Mouse (Mus musculus): ENCODE data around the gene Tmem141. TPM values are rescaled to one million over a fixed set of nuclear protein-coding genes. Genes with fewer than 3 reads are reported as not detected.

The Tmem141 gene
- 1.5 TPM for polyA plus RNA-seq (2017; shearing (Covaris generic))

DNA sequence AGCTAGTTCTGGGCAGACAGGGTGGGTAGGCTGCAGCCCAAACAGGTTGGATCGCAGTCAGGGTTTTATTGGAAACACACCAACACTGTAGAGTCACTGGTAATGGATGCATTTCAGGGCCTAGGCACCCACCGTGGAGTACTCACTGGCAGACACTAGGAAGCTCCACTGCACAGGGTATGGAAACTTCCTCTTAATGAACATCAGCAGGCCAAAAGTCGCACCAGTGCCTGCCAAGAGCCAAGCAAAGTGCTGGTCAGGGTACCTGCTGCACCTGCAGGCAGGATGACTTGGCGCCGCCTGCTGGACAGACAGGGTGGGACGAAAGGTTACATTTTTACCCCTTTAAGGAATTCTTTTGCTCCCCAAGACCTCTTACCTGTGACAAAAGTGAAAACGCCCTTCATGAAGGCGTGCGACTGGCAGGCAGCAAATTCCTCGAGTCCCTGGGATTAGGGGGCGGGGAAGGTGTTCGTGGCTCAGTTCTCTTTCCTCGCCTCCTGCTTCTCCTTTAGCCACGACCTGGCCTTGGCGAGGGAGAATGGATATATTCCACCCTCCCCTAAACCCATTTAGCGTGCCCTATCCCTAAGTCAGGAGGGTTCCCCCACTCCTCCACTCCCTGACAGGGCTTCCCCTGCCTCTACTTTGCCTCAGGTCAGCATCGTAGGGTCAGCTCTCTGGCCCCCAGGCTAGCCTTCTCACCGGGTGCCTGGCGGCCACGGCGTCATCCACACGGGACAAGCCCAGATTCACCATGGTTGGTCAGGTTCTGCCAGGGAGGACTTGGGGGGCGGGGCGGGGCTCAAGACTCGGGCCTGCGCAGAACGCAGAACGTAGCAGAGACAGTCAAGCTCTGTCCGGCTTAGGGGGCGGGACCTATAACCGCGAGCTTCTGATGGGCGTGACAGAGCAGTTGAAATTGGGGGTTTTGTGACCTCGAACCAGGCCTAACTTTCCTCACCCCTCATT, at the start of gene Tmem141:
TSS of gene Tmem141 (minus strand) at position 777 of the 972 bp plus-strand sequence.

DNA sequence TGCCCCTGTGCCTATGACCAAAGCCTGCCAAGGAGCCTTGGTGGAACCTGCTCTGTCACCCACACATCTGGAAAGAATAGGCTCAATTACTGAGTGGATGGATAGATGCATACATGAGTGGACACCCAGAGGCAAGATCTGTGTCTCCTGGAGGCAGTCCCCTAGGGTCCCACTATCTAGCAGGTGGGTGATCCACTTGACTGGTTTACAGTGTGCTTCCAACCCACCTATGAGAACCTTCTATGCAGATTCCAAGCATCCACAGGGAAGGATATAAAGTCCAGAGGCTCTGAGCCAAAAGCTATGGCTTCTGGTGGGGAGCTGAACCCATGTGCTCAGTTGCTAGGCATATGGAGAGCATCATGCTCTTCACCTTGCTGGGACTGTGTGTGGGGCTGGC, 35.8 kb upstream of the Tmem141 start, which contains the start of gene Lcn5:
TSS of gene Lcn5 (plus strand) at position 301 of the 400 bp plus-strand sequence.

DNA sequence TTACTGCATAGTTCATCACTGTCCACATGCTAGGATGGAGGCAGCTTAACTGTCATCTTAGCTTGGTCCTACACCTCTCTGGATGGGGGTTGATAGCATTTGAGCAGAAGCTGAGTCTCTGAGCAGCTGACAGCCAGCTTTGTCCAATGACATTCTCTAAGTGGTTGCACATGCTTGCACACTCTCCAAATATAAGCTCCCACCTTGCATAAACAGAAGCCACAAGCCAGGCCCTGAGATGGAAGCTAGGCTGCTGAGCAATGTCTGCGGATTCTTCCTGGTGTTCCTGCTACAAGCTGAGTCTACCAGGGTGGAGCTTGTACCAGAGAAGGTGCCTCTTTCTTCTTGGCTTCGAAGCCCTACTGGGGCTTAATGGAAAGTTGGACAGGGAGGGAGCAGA, 31.1 kb upstream of the Tmem141 start, which contains the start of gene Lcn8:
TSS of gene Lcn8 (plus strand) at position 219 of the 400 bp plus-strand sequence.

DNA sequence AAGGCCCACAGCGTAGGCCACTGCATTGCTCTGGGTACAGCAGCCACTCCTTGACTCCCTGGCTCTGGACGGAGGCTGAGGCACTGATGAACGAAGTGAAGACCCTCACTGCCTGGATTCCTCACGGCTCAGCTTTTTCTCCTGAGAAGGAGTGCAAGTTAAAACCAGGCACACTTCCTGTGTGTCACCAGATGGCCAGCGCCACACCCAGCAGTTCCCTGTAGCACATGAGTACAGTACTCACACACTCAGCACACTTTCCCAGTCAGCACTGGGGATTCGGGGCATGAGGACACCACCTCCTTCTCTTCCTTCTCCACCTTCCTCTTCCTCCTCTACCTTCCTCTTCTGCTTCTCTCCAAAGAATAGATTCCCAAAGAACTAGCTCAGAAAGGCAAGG, 6.0 kb upstream of the Tmem141 start, which contains the start of gene Fcna:
TSS of gene Fcna (minus strand) at position 220 of the 400 bp plus-strand sequence.

DNA sequence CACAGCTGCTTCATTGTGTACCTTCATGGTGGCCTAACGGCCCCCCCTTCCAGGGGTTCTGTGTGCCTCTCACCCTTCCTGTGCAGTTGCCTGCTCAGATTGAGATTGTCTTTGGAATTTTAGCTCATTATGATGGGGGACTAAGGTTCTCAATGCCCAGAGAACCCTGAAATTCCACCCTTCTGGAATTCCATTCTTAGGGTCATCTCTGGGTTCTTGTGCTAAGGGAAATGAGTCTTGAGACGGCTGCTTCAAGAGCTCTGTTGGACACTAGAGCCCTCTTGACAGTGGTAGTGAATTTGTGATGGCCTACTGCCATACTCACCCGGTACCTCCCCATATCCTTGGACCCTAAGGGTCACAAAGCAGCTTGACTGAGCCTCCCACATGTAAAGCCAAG, 4.2 kb downstream of the Tmem141 start, which contains the start of gene Ccdc183:
TSS of gene Ccdc183 (minus strand) at position 101 of the 400 bp plus-strand sequence.

DNA sequence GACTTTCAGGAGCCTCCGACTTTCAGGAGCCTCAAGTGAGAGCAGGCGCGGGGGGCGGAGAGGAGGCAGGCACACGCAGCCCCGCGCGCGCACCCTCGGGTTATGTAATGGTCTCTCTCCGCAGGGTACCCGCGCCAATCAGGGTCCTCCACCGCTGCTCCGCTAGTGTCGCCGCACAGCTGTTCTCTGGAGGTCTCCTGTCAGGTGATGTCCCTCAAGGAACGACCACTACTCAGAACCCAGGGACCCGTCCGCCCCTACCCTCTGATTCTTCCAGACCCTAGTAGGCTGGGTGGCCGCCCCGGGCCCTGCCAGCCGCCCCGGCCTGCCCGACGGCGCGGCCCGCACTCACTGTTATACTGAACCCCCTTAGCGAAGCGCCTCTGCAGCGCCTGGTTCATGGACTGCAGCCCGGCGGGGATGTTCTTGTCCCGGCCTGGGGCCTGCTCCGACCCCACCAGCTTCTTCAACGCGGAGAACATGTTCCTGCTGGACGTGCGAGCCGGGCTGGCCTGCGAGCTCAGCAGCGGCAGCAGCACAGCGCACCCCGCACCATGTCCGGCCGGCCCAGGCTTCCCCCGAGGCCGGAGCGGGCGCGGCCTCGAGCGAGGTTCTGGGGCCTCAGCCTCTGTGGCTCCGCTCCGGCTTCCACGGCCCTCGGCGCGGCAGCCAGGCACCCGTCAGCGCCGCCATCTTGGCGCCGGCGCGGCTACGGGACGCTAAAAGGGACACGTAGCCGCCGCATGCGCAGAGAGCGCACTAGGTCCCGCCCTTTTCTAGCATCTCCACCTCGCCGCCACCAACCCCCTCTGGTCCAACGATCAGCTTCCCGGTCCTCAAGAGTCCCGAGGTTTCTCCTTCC, 13.8 kb downstream of the Tmem141 start, which contains the start of gene Rabl6:
TSS of gene Rabl6 (minus strand) at position 761 of the 862 bp plus-strand sequence.

DNA sequence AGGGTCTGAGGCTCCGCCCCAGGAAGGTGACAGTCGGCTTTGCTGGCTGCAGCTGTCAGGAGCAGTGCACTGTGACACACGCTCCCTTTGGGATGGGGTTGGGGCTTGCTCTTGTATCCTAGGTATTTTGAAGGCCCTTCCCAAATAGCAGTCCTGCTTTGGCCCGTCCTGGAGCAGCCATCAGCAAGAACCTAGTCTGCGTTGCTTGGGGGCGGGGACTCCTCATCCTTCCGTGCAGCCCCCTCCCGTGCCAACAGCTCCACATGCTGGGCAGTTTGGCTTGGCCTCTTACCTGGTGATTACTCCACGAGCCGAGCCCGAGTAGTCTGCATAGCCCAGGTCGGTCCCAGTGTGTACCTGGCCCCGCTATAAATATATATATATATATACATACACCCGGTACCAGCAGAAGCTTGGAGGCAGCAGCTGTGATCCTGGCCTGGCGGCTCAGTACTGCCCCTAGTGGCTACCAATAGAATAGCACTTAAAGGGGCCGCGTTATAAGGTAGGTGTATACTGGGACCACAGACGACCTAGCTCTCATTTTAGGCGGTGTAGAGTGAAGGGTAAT, 40.4 kb downstream of the Tmem141 start, which contains the start of gene Ajm1:
TSS of gene Ajm1 (minus strand) at position 464 of the 571 bp plus-strand sequence.

DNA sequence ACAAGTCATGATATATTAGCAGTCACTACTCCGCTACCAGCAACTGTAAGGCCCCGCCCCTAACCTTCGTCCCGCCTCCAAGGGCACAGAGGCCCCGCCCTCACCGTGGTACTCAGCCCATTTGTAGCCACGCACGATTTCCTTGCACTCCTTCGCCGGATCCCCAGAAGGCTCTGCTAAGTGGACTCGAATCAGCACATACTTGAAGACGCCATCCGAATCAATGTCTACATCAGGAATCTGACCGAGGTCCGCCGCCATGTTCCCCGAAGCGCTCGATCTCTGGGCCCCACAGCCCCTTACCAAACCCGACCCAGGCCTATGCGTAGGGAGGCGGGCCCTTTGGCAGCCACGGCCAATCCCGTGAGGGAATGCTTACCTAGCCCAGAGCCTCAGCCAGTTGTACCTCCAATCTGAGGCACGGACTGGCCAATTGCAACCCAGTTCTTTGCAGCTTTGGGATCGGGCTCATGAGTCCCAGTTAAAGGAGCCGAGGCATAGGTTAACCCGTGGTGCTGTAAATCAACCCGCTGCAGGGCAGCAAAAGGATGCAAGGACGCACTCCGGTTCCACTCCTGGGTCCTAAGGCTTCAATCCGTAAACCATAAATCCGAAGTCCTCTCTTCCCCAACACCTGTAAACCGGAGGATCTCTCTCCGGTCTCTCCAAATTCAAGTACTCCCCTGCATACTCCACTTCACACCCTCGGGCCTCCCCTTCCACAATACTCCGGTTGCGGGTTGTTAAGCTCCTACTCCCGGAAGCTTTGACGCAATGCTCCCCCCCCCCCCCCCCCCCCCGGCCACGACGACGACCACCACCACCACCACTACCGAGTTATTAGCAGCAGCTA, 47.0 kb downstream of the Tmem141 start, which contains the start of the genes Mamdc4 and Phpt1:
TSS of gene Mamdc4 (minus strand) at position 267 of the 853 bp plus-strand sequence.
TSS of gene Phpt1 (minus strand) at position 646 of the 853 bp plus-strand sequence.

Other genes with a start within 250 kb of the Tmem141 start
- gene Sapcd2, start 249.7 kb downstream of the Tmem141 start, polyA plus RNA-seq (2017; shearing (Covaris generic)): 0.39 TPM
- 0.56 TPM for gene Entpd2, start 226.1 kb downstream of the Tmem141 start, polyA plus RNA-seq (2017; shearing (Covaris generic))
- 3.4 TPM for gene Npdc1, start 222.7 kb downstream of the Tmem141 start, polyA plus RNA-seq (2017; shearing (Covaris generic))
- 11.3 TPM for gene Fut7, start 198.7 kb downstream of the Tmem141 start, polyA plus RNA-seq (2017; shearing (Covaris generic))
- gene Abca2, start 193.3 kb downstream of the Tmem141 start, polyA plus RNA-seq (2017; shearing (Covaris generic)): 24.7 TPM
- 4.6 TPM for gene Clic3, start 165.2 kb downstream of the Tmem141 start, polyA plus RNA-seq (2017; shearing (Covaris generic))
- gene Paxx, start 160.9 kb downstream of the Tmem141 start, polyA plus RNA-seq (2017; shearing (Covaris generic)): 96.1 TPM
- gene Ptgds, start 152.0 kb downstream of the Tmem141 start, polyA plus RNA-seq (2017; shearing (Covaris generic)): not detected
- gene Lcn12, start 128.1 kb downstream of the Tmem141 start, polyA plus RNA-seq (2017; shearing (Covaris generic)): not detected
- 115 TPM for gene Fbxw5, start 121.3 kb downstream of the Tmem141 start, polyA plus RNA-seq (2017; shearing (Covaris generic))
- 10.0 TPM for gene C8g, start 120.3 kb downstream of the Tmem141 start, polyA plus RNA-seq (2017; shearing (Covaris generic))
- 107 TPM for gene Traf2, start 75.1 kb downstream of the Tmem141 start, polyA plus RNA-seq (2017; shearing (Covaris generic))
- gene Edf1, start 64.2 kb downstream of the Tmem141 start, polyA plus RNA-seq (2017; shearing (Covaris generic)): 388 TPM
- gene Mamdc4, start 47.2 kb downstream of the Tmem141 start, polyA plus RNA-seq (2017; shearing (Covaris generic)): 1.6 TPM
- 62.9 TPM for gene Phpt1, start 46.8 kb downstream of the Tmem141 start, polyA plus RNA-seq (2017; shearing (Covaris generic))
- gene Ajm1, start 40.2 kb downstream of the Tmem141 start, polyA plus RNA-seq (2017; shearing (Covaris generic)): 0.42 TPM
- 7.5 TPM for gene Rabl6, start 13.5 kb downstream of the Tmem141 start, polyA plus RNA-seq (2017; shearing (Covaris generic))
- gene Ccdc183, start 4.3 kb downstream of the Tmem141 start, polyA plus RNA-seq (2017; shearing (Covaris generic)): not detected
- 6.2 TPM for gene Fcna, start 6.0 kb upstream of the Tmem141 start, polyA plus RNA-seq (2017; shearing (Covaris generic))
- not detected for gene Lcn8, start 31.1 kb upstream of the Tmem141 start, polyA plus RNA-seq (2017; shearing (Covaris generic))
- gene Lcn5, start 35.9 kb upstream of the Tmem141 start, polyA plus RNA-seq (2017; shearing (Covaris generic)): not detected
- not detected for gene Lcn6, start 54.8 kb upstream of the Tmem141 start, polyA plus RNA-seq (2017; shearing (Covaris generic))
- gene Lcn10, start 60.7 kb upstream of the Tmem141 start, polyA plus RNA-seq (2017; shearing (Covaris generic)): not detected
- gene Obp2a, start 78.0 kb upstream of the Tmem141 start, polyA plus RNA-seq (2017; shearing (Covaris generic)): 1.1 TPM
- gene Bmyc, start 84.7 kb upstream of the Tmem141 start, polyA plus RNA-seq (2017; shearing (Covaris generic)): 166 TPM
- not detected for gene Obp2b, start 115.0 kb upstream of the Tmem141 start, polyA plus RNA-seq (2017; shearing (Covaris generic))
- not detected for gene Lcn3, start 143.6 kb upstream of the Tmem141 start, polyA plus RNA-seq (2017; shearing (Covaris generic))
- gene Lcn11, start 155.0 kb upstream of the Tmem141 start, polyA plus RNA-seq (2017; shearing (Covaris generic)): not detected
- not detected for gene Gm13539, start 160.3 kb upstream of the Tmem141 start, polyA plus RNA-seq (2017; shearing (Covaris generic))
- not detected for gene Glt6d1, start 193.8 kb upstream of the Tmem141 start, polyA plus RNA-seq (2017; shearing (Covaris generic))
- not detected for gene Lcn9, start 201.1 kb upstream of the Tmem141 start, polyA plus RNA-seq (2017; shearing (Covaris generic))
- 0.35 TPM for gene Sohlh1, start 225.2 kb upstream of the Tmem141 start, polyA plus RNA-seq (2017; shearing (Covaris generic))
- 0.26 TPM for gene Kcnt1, start 241.7 kb upstream of the Tmem141 start, polyA plus RNA-seq (2017; shearing (Covaris generic))